Mouse (Mus musculus) retina, embryonic 14.5 days (tissue): ENCODE results near the gene Celsr1.

Experiments used
- DNase-seq: peaks from one replicate; pipeline ENCODE4 v3.0.0-alpha.2; 2015; ENCODE audit warnings: low spot score

The Celsr1 gene

DNA sequence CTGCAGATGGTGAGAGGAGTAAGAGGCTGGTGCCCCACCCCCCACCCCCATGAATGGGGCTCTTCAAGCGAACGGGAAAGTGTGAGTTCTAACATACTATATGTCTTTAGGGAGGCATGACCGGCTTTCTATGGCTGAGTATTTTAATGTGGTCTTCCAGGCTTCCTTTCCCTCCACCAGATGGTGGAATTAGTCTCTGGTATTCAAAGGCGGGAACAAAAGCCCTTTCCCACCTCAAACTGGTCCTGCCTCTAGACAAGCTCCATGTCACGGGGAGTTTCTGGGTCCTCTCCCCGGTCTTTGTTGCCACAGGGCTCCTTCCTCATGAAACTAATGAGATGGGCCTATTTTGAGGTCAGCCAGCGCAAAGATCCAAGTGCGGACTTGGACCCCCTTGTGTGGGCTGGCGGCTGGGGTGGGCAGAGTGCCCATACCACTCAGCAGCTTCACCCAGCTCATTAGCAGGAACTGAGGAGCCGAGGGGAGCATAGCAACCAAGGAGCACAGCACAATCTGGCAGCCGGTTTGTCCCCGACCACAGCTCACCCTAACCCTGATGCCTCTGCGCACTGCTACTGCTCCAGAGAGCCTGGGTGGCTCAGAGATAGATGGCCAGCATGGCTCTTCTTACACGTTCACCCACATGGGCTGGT lies 39.5 kb downstream of the Celsr1 start:
- DNase-seq: peak; percentile 53

DNA sequence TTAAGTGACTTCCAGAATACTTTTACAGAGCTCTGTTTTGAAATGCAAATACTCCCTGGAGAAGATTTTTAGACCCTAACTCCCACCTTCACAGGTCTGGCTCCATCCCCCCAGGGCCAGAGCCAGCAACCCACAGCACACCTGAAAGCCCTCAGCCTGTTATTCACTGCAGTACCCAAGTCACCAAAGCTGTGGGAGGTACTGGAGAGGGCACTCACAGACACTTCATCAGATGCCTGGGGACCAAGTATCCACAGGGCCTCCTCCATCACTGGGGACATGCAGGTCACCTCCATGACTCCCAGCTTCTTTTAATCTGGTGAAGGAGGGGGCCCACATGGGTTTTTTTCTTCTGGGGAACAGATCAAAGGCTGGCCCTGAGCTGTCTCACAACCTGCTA lies 40.2 kb downstream of the Celsr1 start:
- no peak for DNase-seq

DNA sequence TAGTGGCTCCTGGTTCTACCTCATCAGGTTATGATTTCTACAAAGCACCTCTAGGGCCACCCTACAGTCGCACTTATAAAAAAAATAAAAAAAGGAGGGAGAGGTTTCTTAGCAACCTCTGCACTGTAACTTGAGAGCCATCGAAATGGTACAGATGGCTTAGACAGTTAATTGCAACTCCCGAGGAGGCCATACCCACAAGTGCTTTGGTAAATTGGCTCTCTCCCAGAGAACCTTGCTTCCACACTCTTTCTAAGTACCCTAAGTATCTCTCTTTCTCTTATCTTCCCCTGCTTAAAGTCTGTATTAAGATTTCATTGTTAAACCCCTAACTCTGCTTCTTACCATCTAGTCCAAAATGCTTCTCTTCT lies 41.5 kb downstream of the Celsr1 start:
- no peak for DNase-seq

DNA sequence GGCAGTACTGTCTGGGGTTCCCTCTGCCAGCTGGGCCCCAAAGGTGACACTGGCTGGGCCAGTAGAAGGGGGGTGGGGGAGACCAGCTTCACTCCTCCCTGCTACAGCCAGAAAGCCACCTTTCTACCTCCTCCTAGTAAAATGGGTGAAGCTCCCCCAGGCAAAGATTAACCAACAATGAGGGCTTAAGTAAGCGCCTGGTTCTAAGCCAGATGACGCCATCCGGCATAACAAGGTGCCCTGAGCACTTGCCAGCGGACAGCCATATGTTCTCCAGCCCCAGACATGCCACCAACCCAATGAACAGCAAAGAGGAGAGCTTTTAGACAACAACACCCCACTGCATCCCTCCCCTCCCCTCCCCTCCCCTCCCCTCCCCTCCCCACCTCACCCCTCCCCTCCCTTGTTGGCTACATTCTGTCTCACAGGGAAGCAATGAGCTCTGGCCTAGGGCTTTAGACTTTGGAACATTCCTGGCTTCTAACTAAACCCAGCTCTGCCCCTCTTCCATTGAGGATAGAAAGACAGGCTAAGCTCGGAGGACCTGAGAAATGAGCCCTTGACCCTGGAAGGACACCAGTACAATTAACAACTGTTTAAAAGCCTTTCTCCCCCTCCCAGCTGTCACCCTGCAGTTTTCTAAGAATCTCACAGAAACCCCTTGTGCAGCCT lies 42.0 kb downstream of the Celsr1 start:
- no peak for DNase-seq

DNA sequence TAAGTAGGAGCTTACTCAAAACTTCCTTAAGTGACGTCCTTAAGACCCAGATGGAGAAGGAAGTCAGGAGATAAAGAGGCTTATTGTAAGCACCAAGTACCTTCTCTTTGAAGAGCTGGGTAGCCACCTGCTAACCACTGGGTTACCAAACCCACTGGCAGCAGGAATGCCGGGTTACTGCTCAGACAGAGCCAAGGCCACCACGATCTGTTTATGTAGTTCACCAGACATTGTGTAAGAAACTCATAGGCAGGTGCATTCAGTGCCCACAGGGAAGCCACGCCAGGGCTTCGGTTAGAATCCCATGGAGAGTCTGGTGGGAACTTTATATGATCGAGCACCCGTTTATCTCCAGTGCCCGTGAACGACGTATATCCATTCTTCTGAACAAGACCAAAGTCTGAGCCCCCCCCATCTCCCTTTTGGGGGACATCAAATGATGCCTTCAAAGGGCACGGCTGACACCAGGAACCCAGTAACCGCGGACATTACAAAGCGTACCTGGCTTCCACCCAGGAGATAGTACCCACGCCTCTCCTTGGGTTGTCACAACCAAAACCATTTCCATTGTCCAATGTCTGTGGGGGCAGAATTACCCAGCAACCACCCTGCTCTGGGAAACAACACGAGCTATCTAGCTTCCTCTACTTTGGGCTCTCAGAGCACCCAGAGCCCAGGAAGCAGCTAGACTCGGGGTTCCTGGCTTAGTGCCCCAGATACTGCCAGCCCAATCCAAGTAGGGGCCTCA lies 42.7 kb downstream of the Celsr1 start:
- no peak for DNase-seq

DNA sequence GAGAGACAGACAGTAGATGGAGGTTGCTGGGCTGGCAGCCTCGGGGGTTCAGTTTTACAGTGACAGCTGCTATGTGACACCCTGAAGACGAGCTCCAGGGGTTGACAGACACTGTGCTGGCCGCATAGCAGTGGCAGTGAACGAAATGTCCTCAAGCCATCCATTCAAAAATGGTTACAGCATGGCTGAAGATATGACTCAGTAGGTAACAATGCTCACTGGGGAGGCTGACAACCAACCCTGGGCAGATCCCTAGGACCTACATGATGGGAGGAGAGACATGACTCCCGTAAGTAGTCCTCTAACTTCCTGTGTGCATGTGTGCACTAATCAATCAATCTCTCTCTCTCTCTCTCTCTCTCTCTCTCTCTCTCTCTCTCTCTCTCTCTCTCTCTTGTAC lies 45.7 kb downstream of the Celsr1 start:
- DNase-seq: no peak

DNA sequence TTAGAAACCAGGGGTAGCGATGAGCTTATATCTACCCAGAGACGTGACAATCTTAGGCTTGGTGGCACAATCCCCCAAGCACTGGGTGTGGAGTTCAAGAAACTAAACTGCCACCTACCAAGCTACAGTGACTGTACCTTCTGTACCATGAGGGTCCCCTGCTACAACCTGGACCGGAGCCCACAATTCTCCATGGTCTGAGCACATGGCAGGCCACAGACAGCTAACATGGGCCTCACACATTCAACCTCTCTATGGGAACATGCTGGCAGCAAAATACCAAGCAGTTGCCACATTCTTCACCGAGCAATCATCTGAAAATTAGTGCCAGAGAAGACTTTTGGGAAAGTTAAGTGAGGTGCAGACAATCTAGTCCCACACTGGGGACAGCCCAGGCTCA lies 47.4 kb downstream of the Celsr1 start:
- DNase-seq: no peak

DNA sequence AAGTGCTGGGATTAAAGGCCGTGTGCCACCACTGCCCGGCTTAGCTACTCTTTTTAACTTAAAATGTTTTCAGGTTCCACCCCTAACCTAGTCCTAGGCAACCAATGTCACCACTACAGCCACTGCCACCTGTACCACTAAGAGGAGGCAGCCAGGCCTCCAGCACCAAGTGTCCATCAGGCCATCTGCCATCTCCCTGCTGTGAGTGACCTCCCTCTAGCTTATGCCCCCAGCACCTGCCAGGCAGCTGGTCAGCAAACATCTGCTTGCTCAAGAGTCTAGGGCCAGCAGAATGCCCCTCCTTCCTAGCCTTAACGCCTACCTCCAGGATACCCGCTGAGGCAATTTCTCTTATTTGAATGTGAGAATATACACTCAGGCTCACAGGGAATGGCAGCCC lies 48.0 kb downstream of the Celsr1 start:
- DNase-seq: no peak

DNA sequence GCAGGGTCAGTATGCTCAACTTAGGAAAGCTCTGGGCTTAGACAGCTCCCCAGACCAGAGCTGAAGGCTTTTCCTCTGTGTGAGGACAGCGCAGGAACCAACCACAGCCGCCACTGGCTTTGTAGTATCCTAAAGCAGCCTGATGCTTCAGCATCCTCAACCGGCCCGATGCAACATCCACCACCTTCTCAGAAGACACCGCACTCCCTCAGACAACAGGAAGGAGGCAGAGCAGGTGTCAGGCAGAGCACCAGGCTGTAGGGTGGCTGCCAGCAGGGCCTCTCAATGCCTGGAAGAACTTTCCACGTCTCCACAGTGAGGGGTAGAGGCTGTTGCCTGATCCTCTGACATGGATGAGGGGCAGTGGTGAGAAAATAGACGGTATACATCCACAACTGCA lies 50.4 kb downstream of the Celsr1 start:
- no peak for DNase-seq

DNA sequence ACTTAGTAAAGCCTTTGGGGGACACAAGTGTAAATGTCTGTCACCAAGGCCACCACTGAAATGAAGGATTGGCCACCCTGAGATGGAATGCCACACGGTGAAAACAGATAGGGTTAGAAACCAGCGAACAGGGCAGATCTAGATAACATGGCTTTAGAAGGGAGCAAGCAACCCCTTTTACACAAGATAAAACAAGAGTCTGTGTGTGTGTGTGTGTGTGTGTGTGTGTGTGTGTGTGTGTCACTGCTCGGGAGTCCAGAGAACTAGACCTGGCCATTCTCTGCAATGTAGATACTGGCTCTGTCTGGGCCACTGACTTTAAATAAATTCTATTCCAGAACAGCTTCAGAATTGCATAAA lies 51.2 kb downstream of the Celsr1 start:
- no peak for DNase-seq

DNA sequence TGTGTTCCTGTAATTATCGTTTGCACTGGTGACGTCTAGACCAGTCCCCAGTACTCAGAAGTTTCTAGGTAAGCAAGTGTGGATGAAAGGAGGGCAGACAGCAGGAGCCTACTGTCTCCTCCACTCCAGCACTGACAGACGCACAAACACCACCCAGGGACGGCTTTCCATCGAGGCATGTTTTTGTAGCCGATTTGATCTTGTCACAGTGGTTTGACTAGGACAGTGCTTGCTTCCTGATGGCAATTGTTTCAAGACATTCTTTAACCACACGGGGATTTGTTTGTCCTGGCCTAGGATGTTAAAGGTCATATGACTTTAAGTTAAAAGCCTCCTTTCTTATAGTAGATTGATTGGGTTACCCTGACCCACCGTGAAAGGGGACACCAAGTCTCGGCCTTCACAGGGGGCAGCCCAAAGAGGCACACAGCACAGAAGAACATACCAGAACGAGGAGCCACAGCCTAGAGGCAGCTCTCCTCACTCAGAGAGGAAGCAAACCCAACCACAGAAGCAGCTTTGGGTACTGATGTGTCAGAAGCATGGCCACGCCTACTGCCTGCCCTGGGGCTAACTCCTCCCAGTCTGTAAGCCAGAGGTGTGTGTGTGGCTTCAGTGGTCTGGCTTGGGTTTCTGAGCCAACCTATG lies 51.7 kb downstream of the Celsr1 start:
- DNase-seq: no peak

DNA sequence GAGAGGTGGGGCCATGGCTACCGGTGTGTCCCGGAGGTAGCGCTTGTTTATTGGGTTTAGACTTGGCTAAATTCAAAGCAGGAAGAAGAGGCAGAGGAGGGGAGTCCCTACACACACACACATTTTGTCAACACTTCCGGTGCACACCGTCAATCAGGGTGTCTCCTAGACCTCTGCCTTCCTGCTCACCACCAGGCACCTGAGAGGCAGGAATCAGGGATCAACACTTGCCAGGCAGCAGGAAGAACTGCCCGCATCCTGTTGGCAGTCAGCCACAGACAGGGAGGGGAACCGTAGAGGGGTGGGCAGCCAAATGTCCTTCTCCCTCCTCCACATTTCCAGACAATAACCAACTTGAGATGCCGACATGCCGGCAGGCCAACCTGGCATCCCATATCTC lies 56.5 kb downstream of the Celsr1 start:
- no peak for DNase-seq

DNA sequence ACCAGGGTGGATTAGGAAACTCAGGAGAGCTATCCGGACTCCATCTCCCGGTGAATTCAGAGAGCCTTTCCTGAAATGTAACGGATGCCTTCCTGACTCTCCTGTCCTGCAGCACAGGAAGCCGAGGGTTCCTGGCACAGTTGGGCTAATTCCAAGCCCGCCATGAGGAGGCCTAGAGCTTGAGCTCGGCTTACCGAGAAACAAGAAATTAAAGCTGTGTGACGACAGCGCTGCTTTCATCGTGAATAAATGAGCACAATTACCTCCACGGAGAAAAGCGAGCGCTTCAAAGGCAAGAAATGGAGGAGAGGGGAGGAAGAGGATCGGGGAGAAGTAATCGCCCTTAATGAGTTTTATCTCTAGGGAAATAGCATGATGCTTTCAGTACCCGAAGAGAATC lies 57.8 kb downstream of the Celsr1 start:
- no peak for DNase-seq

DNA sequence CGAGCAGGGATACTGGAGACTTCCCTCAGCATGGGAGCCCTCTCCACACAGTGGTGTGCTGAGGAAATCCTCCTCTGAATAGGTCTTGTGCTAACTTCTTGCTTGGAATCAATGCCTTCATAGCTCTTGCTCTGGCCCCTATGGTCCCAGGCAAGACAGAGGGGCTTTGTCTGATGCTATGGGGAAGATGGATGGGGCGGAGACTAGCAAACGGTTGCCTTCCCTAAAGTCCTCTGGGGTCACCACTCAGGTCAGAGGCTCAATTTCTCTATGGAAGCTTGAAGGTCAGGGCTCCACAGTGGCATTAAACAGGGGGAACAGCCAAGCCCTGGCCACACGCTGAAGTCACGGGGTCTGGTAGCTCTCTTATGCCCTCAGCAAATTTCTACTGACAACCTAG lies 62.0 kb downstream of the Celsr1 start:
- DNase-seq: no peak

DNA sequence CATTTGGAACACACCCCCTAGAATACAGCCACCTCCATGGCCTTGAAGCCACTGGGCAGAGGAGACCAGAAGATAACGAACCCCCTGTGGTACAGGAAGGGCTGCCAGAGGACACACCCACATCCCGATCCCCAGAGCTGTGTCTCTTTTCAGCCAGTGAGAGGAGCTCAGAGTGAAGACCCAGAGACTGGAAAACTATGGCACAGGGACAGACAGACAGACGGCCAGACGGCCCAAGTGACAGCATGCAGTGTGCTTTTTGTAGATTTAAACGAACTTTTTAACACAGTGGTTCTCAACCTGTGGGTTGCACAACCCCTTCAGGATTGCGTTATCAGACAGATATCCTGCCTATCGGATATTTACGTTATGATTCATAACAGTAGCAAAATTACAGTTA lies 63.1 kb downstream of the Celsr1 start:
- no peak for DNase-seq

DNA sequence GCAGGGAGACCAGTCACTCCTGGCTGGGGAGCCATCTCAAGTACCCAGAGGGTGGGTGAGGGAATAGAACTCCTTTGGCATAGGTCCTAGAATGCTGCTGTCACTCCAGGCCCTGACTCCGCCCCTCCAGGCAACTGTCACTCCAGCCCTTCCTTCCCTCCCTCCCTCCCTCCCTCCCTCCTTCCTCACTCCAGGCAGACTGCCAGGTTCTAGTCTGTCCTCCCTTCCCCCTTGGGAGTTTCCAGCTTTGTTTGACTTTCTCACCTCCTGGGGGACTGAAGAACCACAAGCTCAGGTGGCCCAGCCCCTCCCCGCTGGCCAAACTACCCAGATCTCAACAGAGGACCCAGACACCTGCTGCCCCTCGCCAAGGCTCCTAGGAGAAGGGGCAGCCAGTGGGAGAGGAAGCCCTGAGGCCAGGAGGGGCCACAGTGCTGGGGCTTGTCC lies 63.8 kb downstream of the Celsr1 start:
- no peak for DNase-seq

DNA sequence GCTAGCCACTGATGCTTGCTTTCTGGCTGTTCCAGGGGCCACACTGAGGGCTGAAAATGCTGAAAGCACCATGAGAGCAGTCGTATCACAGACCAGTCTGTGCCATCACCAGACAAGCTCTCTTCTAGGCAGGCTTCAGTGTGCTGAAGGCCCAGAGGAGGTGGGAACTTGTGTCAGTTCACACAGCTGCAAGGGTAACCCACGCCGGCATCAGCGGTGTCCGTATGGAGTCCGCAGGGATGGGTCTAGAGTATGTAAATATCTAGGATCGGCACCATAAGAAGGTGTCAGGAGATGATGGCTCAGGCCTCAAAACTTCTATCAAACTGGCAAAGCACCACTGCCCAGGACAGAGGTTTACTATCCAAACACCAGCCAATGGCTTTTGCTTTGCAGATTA lies 64.3 kb downstream of the Celsr1 start:
- no peak for DNase-seq

DNA sequence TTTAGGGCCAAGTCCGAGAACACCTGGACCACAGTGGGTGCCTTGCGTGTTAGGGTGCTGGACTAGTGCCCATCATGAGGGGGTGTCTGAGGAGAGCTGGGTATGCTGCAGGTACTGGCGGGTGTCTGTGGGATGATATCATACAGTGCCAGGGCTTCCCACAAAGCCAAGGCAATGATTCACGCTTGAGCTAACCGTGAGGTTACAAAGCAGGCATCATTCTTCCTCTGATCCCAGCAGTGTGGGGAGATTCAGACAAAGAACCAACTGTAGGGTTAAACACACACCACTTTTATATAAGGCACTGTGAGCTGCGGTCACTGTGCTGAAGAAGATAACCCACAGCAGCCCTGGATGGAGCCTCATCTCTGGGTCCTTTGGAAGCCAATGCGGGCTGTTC lies 67.5 kb downstream of the Celsr1 start:
- DNase-seq: no peak

DNA sequence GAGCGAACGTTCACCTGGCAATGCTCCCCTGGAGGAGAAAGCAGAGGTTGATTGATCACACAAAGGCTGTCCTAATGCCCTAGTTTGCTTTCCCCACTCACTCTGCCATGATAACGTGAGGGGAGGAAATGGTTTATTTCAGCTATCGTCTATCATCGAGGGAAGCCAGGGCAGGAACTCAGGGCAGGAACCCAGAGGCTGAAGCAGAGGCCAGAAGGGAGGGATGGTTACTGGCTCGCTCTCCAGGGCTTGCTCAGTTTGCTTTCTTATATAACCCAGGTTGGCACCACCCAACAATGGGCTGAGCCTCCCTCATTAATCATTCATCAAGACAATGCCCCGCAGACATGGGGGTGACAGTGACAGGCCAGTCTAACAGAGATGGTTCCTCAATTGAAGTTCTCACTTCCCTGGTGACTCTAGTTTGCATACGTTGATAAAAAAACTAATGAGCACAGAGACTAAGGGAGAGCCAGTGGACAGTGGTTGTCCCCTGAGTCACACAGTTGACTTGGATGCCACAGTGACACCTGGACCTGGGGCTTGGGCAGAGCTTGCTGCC lies 70.2 kb downstream of the Celsr1 start:
- no peak for DNase-seq

DNA sequence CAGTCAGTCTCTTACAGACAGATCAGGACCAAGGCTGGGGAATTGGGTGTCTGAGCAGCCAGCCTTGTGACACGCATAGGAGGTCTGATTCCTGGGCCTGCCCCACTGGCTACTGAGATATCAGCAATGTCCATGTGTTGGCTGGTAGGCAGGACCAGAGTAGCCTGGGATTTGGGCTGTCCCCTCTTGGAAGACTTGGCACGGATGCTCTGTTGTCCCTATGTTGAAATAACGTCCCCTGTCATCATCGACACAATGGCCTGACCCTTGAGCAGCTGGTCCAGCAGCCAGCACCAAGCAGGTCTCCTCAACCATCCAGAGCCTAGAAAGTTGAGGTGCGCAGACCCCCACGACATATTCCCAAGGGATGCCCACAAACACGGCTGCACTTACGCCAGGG lies 70.9 kb downstream of the Celsr1 start:
- DNase-seq: no peak

DNA sequence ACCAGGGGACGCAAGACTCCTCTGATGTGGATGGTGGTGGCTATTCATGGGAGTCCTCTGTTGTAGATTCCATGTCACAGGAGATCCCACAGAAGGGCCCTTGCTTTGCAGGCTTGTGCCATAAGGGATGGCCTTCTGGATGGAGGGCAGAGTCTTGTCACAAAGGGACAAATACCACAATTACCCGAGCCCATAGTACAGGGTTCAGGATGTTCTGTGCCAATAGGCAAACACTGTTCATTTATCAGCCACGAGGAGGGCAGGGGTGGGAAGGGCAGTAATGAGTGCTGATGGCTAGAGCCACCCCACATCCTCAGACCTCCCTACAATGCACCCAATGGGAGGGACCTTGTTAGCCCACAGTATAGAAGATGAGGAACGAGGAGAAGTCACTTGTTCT lies 71.9 kb downstream of the Celsr1 start:
- no peak for DNase-seq

DNA sequence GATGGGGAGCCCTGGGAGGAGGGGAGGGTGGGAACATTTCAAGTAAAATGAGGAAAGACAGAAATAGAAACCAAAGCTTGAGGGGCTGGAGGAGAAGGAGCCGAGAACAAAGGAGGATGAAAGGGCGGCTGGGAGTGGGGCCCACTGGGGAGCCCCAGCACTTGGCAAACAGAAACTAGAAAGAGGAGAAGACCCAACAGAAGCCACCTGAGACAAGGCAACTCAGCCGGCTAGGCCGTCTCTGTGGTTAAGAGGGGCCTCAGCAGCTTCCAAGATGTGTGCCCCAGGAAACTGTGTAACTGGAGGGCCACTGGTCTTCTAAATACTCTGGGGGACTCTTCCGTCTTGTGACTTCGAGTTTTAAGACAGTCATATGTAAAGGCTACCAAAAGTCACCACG lies 72.4 kb downstream of the Celsr1 start:
- no peak for DNase-seq

DNA sequence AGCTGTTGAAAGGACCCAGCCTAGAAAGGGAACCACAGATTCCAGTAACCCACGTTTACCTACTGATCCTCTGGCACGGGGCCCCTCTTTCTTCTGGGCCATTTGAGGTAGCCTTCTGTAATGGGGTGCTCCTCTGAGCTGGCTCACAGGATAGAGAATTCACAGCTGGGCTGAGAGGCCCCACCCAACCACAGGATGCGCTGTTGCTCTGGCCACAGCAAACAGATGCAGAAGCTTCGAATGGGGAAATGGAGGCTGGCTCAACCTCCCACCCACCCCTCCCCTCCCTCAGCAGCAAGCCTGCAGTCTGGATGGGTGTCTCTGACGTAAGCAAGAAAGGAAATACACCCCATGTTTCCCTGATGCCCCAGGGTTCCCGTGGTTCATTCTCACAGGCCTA lies 77.4 kb downstream of the Celsr1 start:
- DNase-seq: no peak
